Mouse (Mus musculus) G1E (cell line): ENCODE measurements around the gene M1ap. TPM values are rescaled to one million over a fixed set of nuclear protein-coding genes. Genes with fewer than 3 reads are reported as not detected.

Source experiments
- ATAC-seq: 2 replicates; pipeline ENCODE4 v1.8.0; 2016; ENCODE audit warnings: mild to moderate bottlenecking; ENCODE audit not compliant: insufficient number of reproducible peaks, poor library complexity, low FRiP score, severe bottlenecking; ENCODE audit errors: extremely low read depth
- DNase-seq: peaks from one replicate; pipeline ENCODE4 v3.0.0; 2012; ENCODE audit warnings: low spot score
- H3K27me3 ChIP-seq: 2 replicates; pipeline ENCODE4 v1.6.1; 2012; ENCODE audit warnings: mild to moderate bottlenecking, low read length, inconsistent platforms; ENCODE audit not compliant: insufficient read depth
- H3K36me3 ChIP-seq: replicated peaks from 2 replicates; pipeline ENCODE3; 2012; ENCODE audit warnings: mild to moderate bottlenecking, inconsistent platforms
- H3K4me1 ChIP-seq: 2 replicates; pipeline ENCODE4 v1.6.1; 2012; ENCODE audit warnings: low read depth, low read length, inconsistent platforms, mixed read lengths; ENCODE audit not compliant: insufficient read depth
- H3K4me3 ChIP-seq: 2 replicates; pipeline ENCODE4 v1.5.1; 2012; ENCODE audit warnings: low read depth, mild to moderate bottlenecking, inconsistent platforms, low read length, moderate library complexity, mixed read lengths
- H3K9me3 ChIP-seq: replicated peaks from 2 replicates; pipeline ENCODE4 v1.6.1; 2012; ENCODE audit warnings: inconsistent platforms
- CTCF ChIP-seq: IDR thresholded peaks from 2 replicates; pipeline ENCODE4 v1.5.1; 2012; ENCODE audit warnings: low read depth, low read length, inconsistent platforms, mixed read lengths
- GATA1 ChIP-seq: IDR thresholded peaks from 2 replicates; pipeline ENCODE4 v1.6.1; 2012; ENCODE audit warnings: borderline replicate concordance, low read length, inconsistent platforms, mixed read lengths
- GATA2 ChIP-seq: IDR thresholded peaks from 2 replicates; pipeline ENCODE4 v1.6.1; 2012; ENCODE audit warnings: low read depth, low read length, inconsistent platforms, borderline replicate concordance
- POLR2AphosphoS5 ChIP-seq: IDR thresholded peaks from 2 replicates; pipeline ENCODE4 v1.6.1; 2012; ENCODE audit warnings: low read depth, low read length, inconsistent platforms; ENCODE audit not compliant: insufficient replicate concordance
- TAL1 ChIP-seq: conservative IDR thresholded peaks from 2 replicates; pipeline ENCODE4 v1.6.1; 2012; ENCODE audit warnings: low read depth, low read length, inconsistent platforms, mixed read lengths
- polyA plus RNA-seq: library from polyadenylated mRNA; stranded (reverse); fragments of >175 nt; gene quantifications from 2 replicates; pipeline ENCODE4 v1.2.3, GENCODE M21; 2012
- total RNA-seq, 2 experiments: library from RNA; stranded (forward) in 1 of 2; stranded (reverse) in 1 of 2; fragments of 200-1000 nt in 1 of 2; fragments of >200 nt in 1 of 2; fragmentation: Nextera tagmentation in 1 of 2; gene quantifications; 2 replicates each; pipeline ENCODE4 v1.2.3; 2014 to 2017

The M1ap gene
- total and polyA plus RNA-seq, 3 experiments = 3.3 to 12.3 (median 8.2) TPM

GRCm38 (mm10) chr6:82994372-82994771 is 47.7 kb downstream of the M1ap start:
- TF ChIP-seq CTCF = no peak
- no peak for TF ChIP-seq GATA1
- no peak for TF ChIP-seq POLR2AphosphoS5
- no peak for TF ChIP-seq TAL1
- TF ChIP-seq GATA2 = no peak
- no peaks in the 10 kb centered on the region for H3K36me3 ChIP-seq
- no peaks in the 10 kb centered on the region for H3K9me3 ChIP-seq
- no peak for ATAC-seq
- DNase-seq = no peak
- H3K4me3 ChIP-seq = no peak overlapping the region
- H3K4me1 ChIP-seq = peaks cover 28% of the 10 kb centered on the region
- H3K27me3 ChIP-seq = peaks cover 19% of the 10 kb centered on the region

- peak overlapping the region; percentile 55; the same call in 1 of the 2 replicates for H3K4me3 ChIP-seq
- peak; percentile 87 for ATAC-seq
These were observed 50.1 kb downstream of the M1ap start for GRCm38 (mm10) chr6:82996740-82997315.

GRCm38 (mm10) chr6:82997511-82998102 is 50.9 kb downstream of the M1ap start:
- no peak for DNase-seq
- H3K4me3 ChIP-seq = peak overlapping the region; percentile 55; the same call in 1 of the 2 replicates
- 0 out of 2 replicates have a peak, but pooled peaks have one; percentile 10 for ATAC-seq
- H3K9me3 ChIP-seq = no peaks in the 10 kb centered on the region
- H3K36me3 ChIP-seq = no peaks in the 10 kb centered on the region
- H3K4me1 ChIP-seq = peaks cover 26% of the 10 kb centered on the region
- peaks cover 10% of the 10 kb centered on the region for H3K27me3 ChIP-seq
- TF ChIP-seq TAL1 (no peak), POLR2AphosphoS5 (no peak), GATA1 (no peak), CTCF (no peak), GATA2 (no peak)

More at GRCm38 (mm10) chr6:82996740-82997315, 50.1 kb downstream of the M1ap start:
- peak; percentile 67 for DNase-seq
- no peaks in the 10 kb centered on the region for H3K9me3 ChIP-seq
- no peaks in the 10 kb centered on the region for H3K36me3 ChIP-seq
- H3K4me1 ChIP-seq = peaks cover 26% of the 10 kb centered on the region
- peak; percentile 74 for TF ChIP-seq CTCF
- TF ChIP-seq GATA1 = no peak
- peaks cover 13% of the 10 kb centered on the region for H3K27me3 ChIP-seq

- no peak for DNase-seq
- no peak for ATAC-seq
- Histone ChIP-seq H3K36me3 (no peaks in the 10 kb centered on the region), H3K27me3 (peaks cover 10% of the 10 kb centered on the region), H3K4me1 (peaks cover 26% of the 10 kb centered on the region), H3K4me3 (no peak overlapping the region), H3K9me3 (no peaks in the 10 kb centered on the region)
- TF ChIP-seq CTCF = no peak
- no peak for TF ChIP-seq TAL1
- TF ChIP-seq GATA1 = no peak
- TF ChIP-seq POLR2AphosphoS5 = no peak
- TF ChIP-seq GATA2 = no peak
These were observed 51.6 kb downstream of the M1ap start for GRCm38 (mm10) chr6:82998326-82998725.

- ATAC-seq = no peak
- H3K4me1 ChIP-seq = peaks cover 41% of the 10 kb centered on the region
These were observed 53.3 kb downstream of the M1ap start for GRCm38 (mm10) chr6:82999986-83000385.

GRCm38 (mm10) chr6:83003082-83003481 is 56.4 kb downstream of the M1ap start:
- no peak for ATAC-seq
- no peak overlapping the region for H3K4me3 ChIP-seq
- TF ChIP-seq GATA2 (no peak), TAL1 (no peak), CTCF (no peak), POLR2AphosphoS5 (no peak), GATA1 (no peak)
- no peaks in the 10 kb centered on the region for H3K9me3 ChIP-seq
- H3K4me1 ChIP-seq = peaks cover 36% of the 10 kb centered on the region
- H3K36me3 ChIP-seq = no peaks in the 10 kb centered on the region
- no peaks in the 10 kb centered on the region for H3K27me3 ChIP-seq
- no peak for DNase-seq

More at GRCm38 (mm10) chr6:82999986-83000385, 53.3 kb downstream of the M1ap start:
- Histone ChIP-seq H3K9me3 (no peaks in the 10 kb centered on the region), H3K27me3 (no peaks in the 10 kb centered on the region; the same call in 1 of the 2 replicates), H3K4me3 (no peak overlapping the region), H3K36me3 (no peaks in the 10 kb centered on the region)
- DNase-seq = no peak
- no peak for TF ChIP-seq GATA2
- no peak for TF ChIP-seq GATA1
- TF ChIP-seq POLR2AphosphoS5 = no peak
- no peak for TF ChIP-seq TAL1
